Mouse (Mus musculus): ENCODE measurements around the gene Kcns1.

DNA sequence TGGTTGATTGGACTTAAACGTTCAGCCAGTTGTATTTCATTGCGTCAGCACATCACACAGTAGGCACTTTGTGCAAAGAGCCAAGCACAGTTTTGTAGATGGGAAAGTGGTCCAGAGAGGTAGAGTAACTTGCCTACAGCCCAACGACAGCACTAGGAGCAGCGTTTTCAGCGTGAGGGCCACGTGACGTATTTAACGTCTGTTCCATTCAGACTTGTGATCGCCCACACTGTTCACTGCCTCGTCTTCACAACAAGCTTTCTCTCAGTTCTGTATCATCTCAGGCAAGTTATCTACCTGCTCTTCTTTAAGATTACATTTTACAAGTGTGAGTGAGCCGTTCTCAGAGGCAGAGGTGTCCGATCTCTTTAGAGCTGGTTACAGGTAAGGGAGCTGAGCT lies 24.4 kb downstream of the Kcns1 start:
- no peak for TF ChIP-seq CTCF (IDR thresholded peaks at IDR 0.05; ENCODE audit: low read depth)
- no peak for TF ChIP-seq EP300 (IDR thresholded peaks at IDR 0.05; ENCODE audit: low read depth)

All from heart, postnatal 0 days (tissue).